Mouse (Mus musculus): ENCODE data around the gene Clcn2. TPM values are rescaled to one million over a fixed set of nuclear protein-coding genes. Genes with fewer than 3 reads are reported as not detected.

Clcn2 gene
- polyA plus RNA-seq (2015; fragmentation: Nextera tagmentation; extraction: Ambion mirVana) = 15.3 and 20.2 TPM in 2 replicates

DNA sequence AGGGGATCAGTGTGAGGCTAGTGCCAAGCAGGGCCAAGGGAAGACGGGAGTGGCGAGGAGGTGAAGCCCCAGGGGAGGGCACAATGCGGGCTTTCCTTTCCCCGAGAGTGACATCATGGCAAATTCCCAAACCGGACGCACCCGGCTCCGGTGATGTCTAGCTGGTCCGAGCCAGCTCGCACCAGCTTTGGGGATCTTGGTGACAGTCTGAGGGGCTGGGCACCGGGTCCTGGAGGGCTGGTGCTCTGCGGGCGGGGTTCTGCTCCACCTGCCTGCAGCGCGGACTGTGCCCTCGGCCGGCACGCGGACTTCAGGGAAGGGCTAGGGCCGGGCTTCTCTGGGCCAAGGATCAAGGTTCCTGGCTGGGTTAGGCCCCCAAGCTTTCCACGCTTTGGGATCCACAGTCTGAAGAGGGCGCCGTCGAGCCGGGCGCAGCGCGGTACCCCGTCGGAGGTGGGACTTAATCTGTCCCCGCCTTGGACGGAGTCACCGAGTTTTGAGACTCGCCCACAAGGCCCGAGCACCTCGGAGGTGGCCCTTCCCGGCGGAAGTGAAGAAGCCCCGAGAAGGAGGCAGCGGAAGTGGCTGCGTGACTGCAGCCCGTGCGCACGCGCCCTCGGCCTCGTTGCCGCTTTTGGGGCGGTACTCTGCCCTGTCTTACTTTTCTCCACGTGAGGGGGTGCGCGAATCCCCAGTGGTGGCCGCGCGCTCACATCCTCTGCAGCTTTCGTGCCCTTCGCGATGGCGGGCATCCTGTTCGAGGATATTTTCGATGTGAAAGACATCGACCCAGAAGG lies at the start of gene Clcn2, which contains the start of gene Polr2h:
Gene Clcn2, minus strand, starts transcription at position 566 of the 797 bp plus-strand sequence.
Gene Polr2h, plus strand, starts transcription at position 485 of the 797 bp plus-strand sequence.
- Histone ChIP-seq H3K27me3 (replicated peaks) (no peaks in the 10 kb centered on the region), H3K4me2 (peak within 1 kb of the TSS; percentile 88), H3K9me3 (no peaks in the 10 kb centered on the region), H3K36me3 (peaks cover 12% of the 10 kb centered on the region; the same call in 1 of the 2 replicates), H3K9ac (peak within 1 kb of the TSS; percentile 66), H3K4me1 (peaks cover 32% of the 10 kb centered on the region), H3K27ac (peak within 1 kb of the TSS; percentile 99), H3K4me3 (replicated peaks) (peak within 1 kb of the TSS; percentile 74)
- ATAC-seq (ENCODE audit: insufficient read depth, low FRiP score, low read depth) = peak; percentile 86
- WGBS = under 1% methylated on average over 62 of the region's 62 CpGs

- no peak overlapping the region for H3K27ac ChIP-seq
- H3K9ac ChIP-seq = no peak overlapping the region
- no peaks in the 10 kb centered on the region for H3K9me3 ChIP-seq
- no peaks in the 10 kb centered on the region for H3K4me1 ChIP-seq
- no peak for ATAC-seq (ENCODE audit: insufficient read depth, low FRiP score, low read depth)
- WGBS = 44% methylated on average over 9 of the region's 9 CpGs
- H3K4me3 ChIP-seq (replicated peaks) = no peak overlapping the region
- no peaks in the 10 kb centered on the region for H3K27me3 ChIP-seq (replicated peaks)
- no peaks in the 10 kb centered on the region for H3K36me3 ChIP-seq
- H3K4me2 ChIP-seq = no peak overlapping the region
These were observed 47.7 kb upstream of the Clcn2 start for GRCm38 (mm10) chr16:20765244-20765643.

DNA sequence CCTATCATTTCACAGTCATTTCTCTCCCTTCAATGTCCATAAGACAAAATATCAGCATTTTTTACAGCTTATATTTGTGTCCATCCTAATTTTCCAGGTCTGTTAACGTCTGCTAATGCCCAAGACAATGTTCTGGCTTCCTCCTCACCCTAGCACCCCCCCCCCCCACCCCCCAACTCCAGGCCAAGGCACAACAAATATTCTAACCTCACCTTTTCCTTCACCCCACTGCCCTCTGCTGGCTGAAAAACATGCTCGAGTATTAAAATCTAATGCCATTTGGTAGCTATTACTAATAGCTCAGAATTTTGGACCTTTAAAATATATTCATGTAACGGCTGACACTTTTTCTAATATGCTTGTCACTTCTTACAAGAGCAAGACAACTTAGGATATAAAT lies 44.1 kb upstream of the Clcn2 start:
- ATAC-seq (ENCODE audit: insufficient read depth, low FRiP score, low read depth) = no peak
- no peaks in the 10 kb centered on the region for H3K9me3 ChIP-seq
- 8% methylated on average over 3 of the region's 3 CpGs for WGBS

DNA sequence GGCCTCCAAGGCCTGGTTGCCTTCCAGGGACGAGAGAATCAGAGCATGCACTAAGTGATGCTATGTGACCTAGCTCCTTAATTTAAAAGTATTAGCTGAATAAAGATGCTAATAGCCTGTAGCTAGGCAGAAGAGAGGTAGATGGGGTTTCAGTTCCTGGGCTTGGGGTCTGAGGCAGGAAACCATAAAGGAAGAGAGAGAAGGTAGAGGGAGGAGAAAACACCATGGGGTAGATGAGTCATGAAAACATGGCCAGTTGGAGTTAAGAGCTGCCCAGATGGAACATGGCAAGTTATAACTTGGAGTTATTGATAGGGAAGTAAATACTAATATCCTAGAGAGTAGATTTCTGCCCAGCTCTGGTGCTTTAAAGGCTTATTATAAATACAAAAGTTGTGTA lies 39.8 kb upstream of the Clcn2 start:
- Histone ChIP-seq H3K4me3 (replicated peaks) (no peak overlapping the region), H3K27me3 (replicated peaks) (no peaks in the 10 kb centered on the region)

More for the DNA sequence above, 44.1 kb upstream of the Clcn2 start:
- Histone ChIP-seq H3K36me3 (no peaks in the 10 kb centered on the region), H3K4me2 (no peak overlapping the region), H3K4me1 (no peaks in the 10 kb centered on the region), H3K9ac (no peak overlapping the region), H3K4me3 (replicated peaks) (no peak overlapping the region), H3K27me3 (replicated peaks) (no peaks in the 10 kb centered on the region), H3K27ac (no peak overlapping the region)

DNA sequence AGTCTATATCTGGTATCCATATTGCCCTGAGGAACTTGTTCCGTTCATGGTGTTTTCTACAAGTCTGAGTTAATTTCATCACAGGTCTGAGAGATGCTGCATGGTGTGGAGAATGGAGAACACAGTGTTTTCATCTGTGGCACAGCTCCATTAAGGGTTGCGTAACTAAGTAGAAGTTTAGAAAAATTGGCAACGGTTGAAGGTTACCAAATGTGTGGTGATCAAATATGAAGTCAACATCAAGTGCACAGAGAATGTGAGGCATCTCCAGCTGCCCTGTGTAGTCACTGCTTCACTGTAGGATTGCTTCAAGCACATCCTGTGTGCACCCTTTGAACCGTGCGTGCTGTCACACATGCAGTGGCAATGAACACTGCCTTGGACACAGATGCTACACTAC lies 38.5 kb upstream of the Clcn2 start:
- Histone ChIP-seq H3K27ac (no peak overlapping the region), H3K36me3 (no peaks in the 10 kb centered on the region), H3K4me3 (replicated peaks) (no peak overlapping the region), H3K4me1 (no peaks in the 10 kb centered on the region), H3K9ac (no peak overlapping the region), H3K27me3 (replicated peaks) (no peaks in the 10 kb centered on the region), H3K9me3 (no peaks in the 10 kb centered on the region), H3K4me2 (no peak overlapping the region)
- 86% methylated on average over 5 of the region's 5 CpGs for WGBS
- no peak for ATAC-seq (ENCODE audit: insufficient read depth, low FRiP score, low read depth)

More for the DNA sequence above, 39.8 kb upstream of the Clcn2 start:
- Histone ChIP-seq H3K4me1 (no peaks in the 10 kb centered on the region), H3K36me3 (no peaks in the 10 kb centered on the region), H3K9ac (no peak overlapping the region), H3K4me2 (no peak overlapping the region), H3K9me3 (no peaks in the 10 kb centered on the region), H3K27ac (no peak overlapping the region)
- no peak for ATAC-seq (ENCODE audit: insufficient read depth, low FRiP score, low read depth)
- whole genome bisulfite sequencing = 70% methylated on average over 1 of the region's 1 CpGs

DNA sequence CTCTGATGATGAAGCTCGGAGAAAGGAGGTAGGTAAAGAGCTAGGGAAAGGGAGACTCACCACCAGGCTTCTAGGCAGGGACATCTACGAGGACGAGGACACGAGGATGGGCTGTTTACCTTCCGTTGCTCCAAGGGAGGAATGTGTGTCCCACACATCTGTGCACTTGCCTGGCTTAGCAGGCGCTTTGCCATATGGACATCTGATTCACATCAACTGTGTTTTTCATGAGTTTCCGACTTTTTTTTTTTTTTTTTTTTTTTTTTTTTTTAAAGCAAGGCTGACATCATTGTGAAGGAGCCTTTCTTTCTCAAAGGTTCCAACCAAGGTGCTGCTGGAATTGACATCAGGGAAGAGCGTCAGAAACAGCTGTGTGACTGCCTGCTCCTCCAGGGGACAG lies 33.0 kb upstream of the Clcn2 start:
- Histone ChIP-seq H3K27me3 (replicated peaks) (no peaks in the 10 kb centered on the region), H3K27ac (no peak overlapping the region), H3K36me3 (no peaks in the 10 kb centered on the region), H3K4me2 (no peak overlapping the region), H3K4me1 (no peaks in the 10 kb centered on the region; the same call in 1 of the 2 replicates), H3K4me3 (replicated peaks) (no peak overlapping the region), H3K9me3 (no peaks in the 10 kb centered on the region), H3K9ac (no peak overlapping the region)
- WGBS = 38% methylated on average over 8 of the region's 8 CpGs
- ATAC-seq (ENCODE audit: insufficient read depth, low FRiP score, low read depth) = no peak

- Histone ChIP-seq H3K4me2 (no peak overlapping the region), H3K27ac (no peak overlapping the region), H3K4me1 (no peaks in the 10 kb centered on the region; the same call in 1 of the 2 replicates), H3K9me3 (no peaks in the 10 kb centered on the region), H3K9ac (no peak overlapping the region), H3K4me3 (replicated peaks) (no peak overlapping the region), H3K27me3 (replicated peaks) (no peaks in the 10 kb centered on the region), H3K36me3 (no peaks in the 10 kb centered on the region)
- WGBS = 45% methylated on average over 6 of the region's 6 CpGs
- no peak; the same call in 1 of the 2 replicates for ATAC-seq (ENCODE audit: insufficient read depth, low FRiP score, low read depth)
These were observed 29.1 kb upstream of the Clcn2 start for GRCm38 (mm10) chr16:20746641-20747040.

- Histone ChIP-seq H3K27ac (no peak overlapping the region), H3K9ac (no peak overlapping the region), H3K27me3 (replicated peaks) (peaks cover 5% of the 10 kb centered on the region), H3K36me3 (no peaks in the 10 kb centered on the region), H3K4me2 (no peak overlapping the region), H3K9me3 (no peaks in the 10 kb centered on the region), H3K4me1 (no peaks in the 10 kb centered on the region), H3K4me3 (replicated peaks) (no peak overlapping the region)
- 94% methylated on average over 9 of the region's 9 CpGs for WGBS
- no peak for ATAC-seq (ENCODE audit: insufficient read depth, low FRiP score, low read depth)
These were observed 22.3 kb upstream of the Clcn2 start for GRCm38 (mm10) chr16:20739845-20740244.

DNA sequence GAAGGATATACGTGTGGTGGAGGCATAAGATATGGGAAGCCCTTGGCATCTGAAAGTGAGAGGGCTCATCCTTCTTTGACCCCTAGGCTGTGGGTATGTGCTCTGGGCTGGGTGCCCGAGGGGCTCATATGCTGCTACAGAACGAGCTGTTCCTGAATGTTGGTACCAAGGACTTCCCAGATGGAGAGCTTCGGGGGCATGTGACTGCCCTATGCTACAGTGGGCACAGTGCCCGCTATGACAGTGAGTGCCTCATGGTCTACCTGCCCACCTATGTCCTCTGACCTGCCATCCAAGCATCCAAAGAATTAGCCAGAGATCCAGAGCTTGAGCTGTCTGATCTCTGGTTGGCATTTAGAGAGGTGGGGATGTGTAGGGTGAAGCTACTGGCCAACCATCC lies 19.3 kb upstream of the Clcn2 start:
- 87% methylated on average over 5 of the region's 5 CpGs for WGBS
- Histone ChIP-seq H3K9me3 (no peaks in the 10 kb centered on the region), H3K27ac (no peak overlapping the region), H3K9ac (no peak overlapping the region), H3K36me3 (no peaks in the 10 kb centered on the region), H3K4me1 (peaks cover 10% of the 10 kb centered on the region), H3K4me2 (no peak overlapping the region), H3K4me3 (replicated peaks) (no peak overlapping the region), H3K27me3 (replicated peaks) (peaks cover 19% of the 10 kb centered on the region)
- ATAC-seq (ENCODE audit: insufficient read depth, low FRiP score, low read depth) = no peak

DNA sequence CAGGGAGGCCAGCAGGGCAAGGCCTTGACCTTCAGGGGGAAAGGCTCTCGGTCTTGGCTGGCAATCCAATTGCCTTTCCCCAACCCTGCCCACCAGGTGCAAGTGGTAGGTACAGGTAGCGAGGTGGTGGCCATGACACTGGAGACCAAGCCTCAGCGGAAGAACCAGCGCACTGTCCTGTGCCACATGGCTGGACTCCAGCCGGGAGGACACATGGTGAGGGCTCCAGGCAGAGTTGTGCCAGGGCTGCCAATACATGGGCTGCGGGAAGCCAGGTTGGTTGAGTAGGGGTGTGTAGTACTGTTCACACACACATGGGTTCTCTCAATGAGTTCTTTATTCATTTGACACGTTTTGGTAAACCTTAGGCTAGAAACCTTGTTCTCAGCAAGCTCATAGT lies 18.6 kb upstream of the Clcn2 start:
- 88% methylated on average over 7 of the region's 7 CpGs for WGBS
- H3K9ac ChIP-seq = no peak overlapping the region
- no peaks in the 10 kb centered on the region for H3K36me3 ChIP-seq
- H3K9me3 ChIP-seq = no peaks in the 10 kb centered on the region
- peaks cover 10% of the 10 kb centered on the region for H3K4me1 ChIP-seq
- H3K4me2 ChIP-seq = no peak overlapping the region
- no peak for ATAC-seq (ENCODE audit: insufficient read depth, low FRiP score, low read depth)
- no peak overlapping the region for H3K4me3 ChIP-seq (replicated peaks)
- H3K27ac ChIP-seq = no peak overlapping the region
- peaks cover 19% of the 10 kb centered on the region for H3K27me3 ChIP-seq (replicated peaks)

- no peak for ATAC-seq (ENCODE audit: insufficient read depth, low FRiP score, low read depth)
- Histone ChIP-seq H3K4me3 (replicated peaks) (no peak overlapping the region), H3K4me2 (no peak overlapping the region), H3K27ac (no peak overlapping the region), H3K4me1 (peaks cover 10% of the 10 kb centered on the region), H3K9me3 (no peaks in the 10 kb centered on the region), H3K36me3 (no peaks in the 10 kb centered on the region), H3K27me3 (replicated peaks) (peaks cover 19% of the 10 kb centered on the region), H3K9ac (no peak overlapping the region)
- 71% methylated on average over 5 of the region's 5 CpGs for WGBS
These were observed 18.1 kb upstream of the Clcn2 start for GRCm38 (mm10) chr16:20735651-20736050.
